Mouse (Mus musculus): ENCODE measurements around the gene Vmn2r110. TPM values are rescaled to one million over a fixed set of nuclear protein-coding genes. Genes with fewer than 3 reads are reported as not detected.

The Vmn2r110 gene
- not detected in 2 replicates for total RNA-seq (2012; rRNA removed)
- polyA plus RNA-seq (2012; ENCODE audit: insufficient read depth in 1 of 2, insufficient read length in 2 of 2, low read depth in 1 of 2, low replicate concordance in 2 of 2, missing spikeins in 1 of 2), result under 1 TPM in 1 of 2 experiments, not detected in 1; 0.01 TPM

GRCm38 (mm10) chr17:20596323-20596722 is at the start of gene Vmn2r110:
Gene Vmn2r110, minus strand, starts transcription at chr17:20596423.
- DNase-seq (ENCODE audit: low read depth, low spot score), result no peak
- TF ChIP-seq E2F4 (IDR thresholded peaks at IDR 0.05; ENCODE audit: borderline replicate concordance, low read depth, low read length) (no peak), MAZ (IDR thresholded peaks at IDR 0.05; ENCODE audit: low read depth, low read length) (no peak), JUND (IDR thresholded peaks at IDR 0.05; ENCODE audit: low read depth, low read length) (no peak), EP300 (IDR thresholded peaks at IDR 0.05; ENCODE audit: low read depth in 1 of 2, low read length in 2 of 2) (no peak), ZMIZ1 (IDR thresholded peaks at IDR 0.05; ENCODE audit: low read depth, low read length) (no peak), ETS1 (IDR thresholded peaks at IDR 0.05; ENCODE audit: low read depth, low read length) (no peak), ELF1 (IDR thresholded peaks at IDR 0.05; ENCODE audit: low read depth, low read length) (no peak), MAX (IDR thresholded peaks at IDR 0.05; ENCODE audit: low read length) (no peak), USF2 (IDR thresholded peaks at IDR 0.05; ENCODE audit: borderline replicate concordance in 1 of 2, insufficient read depth in 1 of 2, low read depth in 1 of 2, low read length in 2 of 2) (no peak), NRF1 (IDR thresholded peaks at IDR 0.05; ENCODE audit: insufficient read depth, low read depth, low read length, poor library complexity, severe bottlenecking) (no peak), MAFK (IDR thresholded peaks at IDR 0.05; ENCODE audit: borderline replicate concordance, low read depth, low read length) (no peak), USF1 (IDR thresholded peaks at IDR 0.05; ENCODE audit: low read depth, low read length) (no peak), GATA1 (IDR thresholded peaks at IDR 0.05; ENCODE audit: low read depth, low read length) (no peak), MXI1 (IDR thresholded peaks at IDR 0.05; ENCODE audit: low read depth, low read length) (no peak), CTCF (IDR thresholded peaks at IDR 0.05 in 2 of 3, conservative IDR thresholded peaks at IDR 0.05 in 1 of 3; ENCODE audit: control insufficient read depth in 1 of 3, insufficient read depth in 1 of 3, low read depth in 2 of 3, low read length in 3 of 3, poor library complexity in 1 of 3, severe bottlenecking in 1 of 3) (no peak), POLR2AphosphoS5 (IDR thresholded peaks at IDR 0.05; ENCODE audit: borderline replicate concordance, low read depth, low read length) (no peak), MEF2A (IDR thresholded peaks at IDR 0.05; ENCODE audit: extremely low read depth, insufficient replicate concordance, low read depth, low read length, poor library complexity, severe bottlenecking) (no peak), NELFE (IDR thresholded peaks at IDR 0.05; ENCODE audit: low read depth, low read length) (no peak), KAT2A (conservative IDR thresholded peaks at IDR 0.05; ENCODE audit: low read depth, low read length) (no peak), TAL1 (IDR thresholded peaks at IDR 0.05; ENCODE audit: low read length) (no peak)
- Histone ChIP-seq H3K79me2 (ENCODE audit: control insufficient read depth, insufficient read depth, low read length, poor library complexity) (no peaks in the 10 kb centered on the region), H3K4me3 (ENCODE audit: control insufficient read depth in 1 of 2, insufficient read depth in 1 of 2, low read depth in 2 of 2, low read length in 2 of 2) (no peak within 1 kb of the TSS), H3K27ac (ENCODE audit: control insufficient read depth, low read depth, low read length) (no peak within 1 kb of the TSS), H3K9me3 (replicated peaks; ENCODE audit: insufficient read depth, low read length) (no peaks in the 10 kb centered on the region), H3K9ac (ENCODE audit: control insufficient read depth, low read depth, low read length, poor library complexity, severe bottlenecking) (no peak within 1 kb of the TSS), H3K27me3 (ENCODE audit: control insufficient read depth in 1 of 2, insufficient read depth in 2 of 2, low read length in 2 of 2) (no peaks in the 10 kb centered on the region), H3K4me1 (ENCODE audit: control insufficient read depth in 1 of 2, insufficient read depth in 2 of 2, low read length in 2 of 2) (no peaks in the 10 kb centered on the region), H3K36me3 (ENCODE audit: control insufficient read depth in 1 of 2, insufficient read depth in 2 of 2, low read length in 2 of 2) (no peaks in the 10 kb centered on the region)

DNA sequence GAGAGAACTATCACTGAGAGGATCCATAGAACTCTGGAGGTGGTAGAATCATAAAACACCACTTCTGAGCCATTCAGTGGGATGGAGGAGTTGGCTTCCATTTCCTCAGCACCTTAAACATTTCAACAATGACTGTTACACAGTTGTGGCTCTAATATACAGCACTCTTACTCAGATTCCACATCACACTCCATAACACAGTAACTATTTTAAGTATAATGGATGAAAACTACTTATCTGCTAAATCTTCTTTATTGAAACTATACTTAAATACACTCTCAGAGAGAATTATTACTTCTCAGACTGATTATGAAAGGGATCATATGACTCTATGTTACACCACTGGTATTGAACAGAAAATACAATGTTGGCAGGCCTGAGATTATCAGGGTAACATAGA is 28.6 kb upstream of the Vmn2r110 start, which contains the start of gene Fpr-rs3:
Fpr-rs3 (minus strand) TSS at position 101 of the 400 bp plus-strand sequence.
- TF ChIP-seq MYB (IDR thresholded peaks at IDR 0.05; ENCODE audit: low read depth, low read length), result no peak
- TF ChIP-seq MAX (IDR thresholded peaks at IDR 0.05; ENCODE audit: low read length), result no peak
- no peak for TF ChIP-seq USF2 (IDR thresholded peaks at IDR 0.05; ENCODE audit: borderline replicate concordance in 1 of 2, insufficient read depth in 1 of 2, low read depth in 1 of 2, low read length in 2 of 2)
- TF ChIP-seq CHD1 (IDR thresholded peaks at IDR 0.05; ENCODE audit: low read depth, low read length), result no peak
- no peak for TF ChIP-seq POLR2A (IDR thresholded peaks at IDR 0.05; ENCODE audit: control insufficient read depth in 1 of 2, insufficient read depth in 1 of 2, low read depth in 1 of 2, low read length in 2 of 2, poor library complexity in 1 of 2)
- TF ChIP-seq MXI1 (IDR thresholded peaks at IDR 0.05; ENCODE audit: low read depth, low read length), result no peak
- no peak for TF ChIP-seq ZC3H11A (IDR thresholded peaks at IDR 0.05; ENCODE audit: low read depth, low read length)
- no peak for TF ChIP-seq ZMIZ1 (IDR thresholded peaks at IDR 0.05; ENCODE audit: low read depth, low read length)
- TF ChIP-seq TCF12 (IDR thresholded peaks at IDR 0.05; ENCODE audit: low read depth, low read length), result no peak
- no peak for TF ChIP-seq EP300 (IDR thresholded peaks at IDR 0.05; ENCODE audit: low read depth in 1 of 2, low read length in 2 of 2)
- no peak for TF ChIP-seq RAD21 (IDR thresholded peaks at IDR 0.05; ENCODE audit: low read depth, low read length)
- TF ChIP-seq GABPA (IDR thresholded peaks at IDR 0.05; ENCODE audit: low read depth, low read length), result no peak
- no peak for TF ChIP-seq UBTF (IDR thresholded peaks at IDR 0.05; ENCODE audit: borderline replicate concordance, insufficient read depth, low read depth, low read length)
- no peak for TF ChIP-seq CHD2 (IDR thresholded peaks at IDR 0.05; ENCODE audit: low read length)
- Histone ChIP-seq H3K9me3 (replicated peaks; ENCODE audit: insufficient read depth, low read length) (no peaks in the 10 kb centered on the region), H3K36me3 (ENCODE audit: control insufficient read depth in 1 of 2, insufficient read depth in 2 of 2, low read length in 2 of 2) (no peaks in the 10 kb centered on the region), H3K9ac (ENCODE audit: control insufficient read depth, low read depth, low read length, poor library complexity, severe bottlenecking) (no peak within 1 kb of the TSS), H3K4me1 (ENCODE audit: control insufficient read depth in 1 of 2, insufficient read depth in 2 of 2, low read length in 2 of 2) (no peaks in the 10 kb centered on the region), H3K4me3 (ENCODE audit: control insufficient read depth in 1 of 2, insufficient read depth in 1 of 2, low read depth in 2 of 2, low read length in 2 of 2) (no peak within 1 kb of the TSS), H3K79me2 (ENCODE audit: control insufficient read depth, insufficient read depth, low read length, poor library complexity) (no peaks in the 10 kb centered on the region), H3K27me3 (ENCODE audit: control insufficient read depth in 1 of 2, insufficient read depth in 2 of 2, low read length in 2 of 2) (no peaks in the 10 kb centered on the region), H3K27ac (ENCODE audit: control insufficient read depth, low read depth, low read length) (no peak within 1 kb of the TSS)
- no peak for DNase-seq (ENCODE audit: low read depth, low spot score)

Measured in MEL (cell line).